ENCODE assay signal across 8 mouse cellular contexts in the genomic region with DNA sequence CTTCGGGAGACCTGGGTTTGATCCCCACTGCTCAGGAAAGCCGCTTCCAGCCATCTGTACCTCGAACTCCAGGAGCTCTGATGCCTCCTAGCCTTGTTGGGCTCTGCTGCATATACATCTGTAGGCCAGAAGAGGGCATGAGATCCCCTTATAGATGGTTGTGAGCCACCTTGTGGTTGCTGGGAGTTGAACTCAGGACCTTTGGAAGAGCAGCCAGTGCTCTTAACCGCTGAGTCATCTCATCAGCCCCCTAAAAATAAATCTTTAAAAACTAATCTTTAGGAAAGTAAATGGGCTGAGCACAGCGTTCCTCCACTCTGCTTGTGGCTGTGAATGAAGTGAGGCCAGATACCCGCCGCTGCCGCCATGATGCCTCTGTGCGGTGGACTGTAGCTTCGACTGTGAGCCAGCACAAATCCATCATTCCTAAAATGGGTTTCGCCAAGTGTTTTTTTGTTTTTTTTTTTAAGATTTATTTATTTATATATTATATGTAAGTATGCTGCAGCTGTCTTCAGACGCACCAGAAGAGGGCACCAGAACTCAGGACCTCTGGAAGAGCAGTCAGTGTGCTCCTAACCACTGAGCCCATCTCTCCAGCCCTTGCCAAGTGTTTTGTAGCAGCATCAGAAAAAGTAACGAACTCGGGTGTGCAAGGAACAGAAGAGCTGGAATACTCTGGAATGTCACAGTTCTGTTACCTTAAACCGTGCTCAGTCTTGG. TPM values are rescaled to one million over a fixed set of nuclear protein-coding genes. Genes with fewer than 3 reads are reported as not detected.
A peak's percentile ranks its signal among the peaks of the same experiment; 100 is the strongest.
DNase-seq lines count a peak whose midpoint lies in the region; ATAC-seq and TF ChIP-seq lines count a peak whose summit lies in the region.

No protein-coding gene starts in this region.

- whole genome bisulfite sequencing in hindbrain, embryonic 11.5 days: 64% methylated on average over 15 of the region's 15 CpGs
- 63% methylated on average over 15 of the region's 15 CpGs for WGBS in hindbrain, embryonic 12.5 days
- 53% methylated on average over 15 of the region's 15 CpGs for WGBS in bone marrow, adult 2 months
- 46% methylated on average over 15 of the region's 15 CpGs for WGBS in small intestine, adult 2 months

- no peak for TF ChIP-seq POLR2A in bone marrow, adult 2 months (IDR thresholded peaks at IDR 0.05; ENCODE audit: borderline replicate concordance, control insufficient read depth, low read depth, low read length)
- 0 out of 2 replicates have a peak, but pooled peaks have one; percentile 21 for TF ChIP-seq POLR2A in small intestine, adult 2 months (IDR thresholded peaks at IDR 0.05; ENCODE audit: low read depth, low read length)

- no peak overlapping the region for H3K9ac ChIP-seq in hindbrain, embryonic 11.5 days (ENCODE audit: low read depth, low read length)
- H3K9ac ChIP-seq in hindbrain, embryonic 12.5 days: no peak overlapping the region

- H3K4me1 ChIP-seq in hindbrain, embryonic 11.5 days (replicated peaks; ENCODE audit: control insufficient read depth, insufficient read depth, low read length): no peaks in the 10 kb centered on the region
- peaks cover 4% of the 10 kb centered on the region for H3K4me1 ChIP-seq in hindbrain, embryonic 12.5 days
- H3K4me1 ChIP-seq in bone marrow, adult 2 months (ENCODE audit: control insufficient read depth, insufficient read depth, low read length): no peaks in the 10 kb centered on the region
- peaks cover 6% of the 10 kb centered on the region for H3K4me1 ChIP-seq in small intestine, adult 2 months (ENCODE audit: control insufficient read depth, insufficient read depth, insufficient read length, low read length)

- H3K4me2 ChIP-seq in hindbrain, embryonic 11.5 days (replicated peaks; ENCODE audit: low read depth, low read length): no peak overlapping the region
- H3K4me2 ChIP-seq in hindbrain, embryonic 12.5 days (replicated peaks): no peak overlapping the region

- TF ChIP-seq CTCF in bone marrow, adult 2 months (IDR thresholded peaks at IDR 0.05; ENCODE audit: control insufficient read depth, insufficient read depth, low read length): peak; percentile 49
- TF ChIP-seq CTCF in small intestine, adult 2 months (IDR thresholded peaks at IDR 0.05; ENCODE audit: extremely low read depth, insufficient read length, insufficient replicate concordance, low read depth, low read length): peak; percentile 74; the same call in 1 of the 2 replicates

- no peaks in the 10 kb centered on the region for H3K9me3 ChIP-seq in hindbrain, embryonic 11.5 days (ENCODE audit: control insufficient read depth, low read length)
- H3K9me3 ChIP-seq in hindbrain, embryonic 12.5 days (replicated peaks): no peaks in the 10 kb centered on the region

- H3K36me3 ChIP-seq in hindbrain, embryonic 11.5 days (ENCODE audit: control insufficient read depth, insufficient read depth, low read length): no peaks in the 10 kb centered on the region
- H3K36me3 ChIP-seq in hindbrain, embryonic 12.5 days: no peaks in the 10 kb centered on the region
- H3K36me3 ChIP-seq in small intestine, adult 2 months (ENCODE audit: control insufficient read depth, insufficient read depth, low read length): no peaks in the 10 kb centered on the region

- ATAC-seq in hindbrain, embryonic 11.5 days (ENCODE audit: low FRiP score): no peak
- ATAC-seq in hindbrain, embryonic 12.5 days (ENCODE audit: low FRiP score): no peak

- H3K4me3 ChIP-seq in hindbrain, embryonic 11.5 days (ENCODE audit: low read depth, low read length): no peak overlapping the region
- no peak overlapping the region for H3K4me3 ChIP-seq in hindbrain, embryonic 12.5 days
- no peak overlapping the region for H3K4me3 ChIP-seq in bone marrow, adult 2 months (replicated peaks; ENCODE audit: control insufficient read depth, low read depth, low read length)
- no peak overlapping the region for H3K4me3 ChIP-seq in small intestine, adult 2 months (ENCODE audit: low read depth, low read length)

- DNase-seq in hindbrain, embryonic 11.5 days (ENCODE audit: low spot score): peak; percentile 39
- DNase-seq in urinary bladder, postnatal 14 days (ENCODE audit: low spot score): peak; percentile 68
- DNase-seq in urinary bladder, postnatal 10 days (ENCODE audit: low spot score): no peak
- peak; percentile 66 to 80 for DNase-seq in kidney, postnatal 36 days
- DNase-seq in layer of hippocampus, adult 9-10 months (ENCODE audit: low spot score): no peak

- no peak overlapping the region for H3K27ac ChIP-seq in hindbrain, embryonic 11.5 days (ENCODE audit: low read depth, low read length)
- H3K27ac ChIP-seq in hindbrain, embryonic 12.5 days: no peak overlapping the region
- no peak overlapping the region for H3K27ac ChIP-seq in bone marrow, adult 2 months (ENCODE audit: control insufficient read depth, insufficient read depth, low read depth, low read length, poor library complexity)
- H3K27ac ChIP-seq in small intestine, adult 2 months (ENCODE audit: insufficient read depth, low read depth, low read length): no peak overlapping the region

- H3K27me3 ChIP-seq in hindbrain, embryonic 11.5 days (ENCODE audit: control insufficient read depth, insufficient read depth, low read length): 0 out of 2 replicates have a peak, but pooled peaks cover 2% of the 10 kb centered on the region
- H3K27me3 ChIP-seq in hindbrain, embryonic 12.5 days: peaks cover 9% of the 10 kb centered on the region; the same call in 1 of the 2 replicates
- H3K27me3 ChIP-seq in small intestine, adult 2 months (ENCODE audit: control insufficient read depth, insufficient read depth, low read length): no peaks in the 10 kb centered on the region

RNA-seq across cellular contexts. Expression of a gene that starts 10.8 kb away (rescaled TPM):
- not detected in 2 replicates for polyA plus RNA-seq in hindbrain, embryonic 11.5 days (2014; fragmentation: Nextera tagmentation; extraction: Ambion mirVana)
- 0.16 TPM in 1 of 2 replicates, not detected in the other for polyA plus RNA-seq in hindbrain, embryonic 12.5 days (2016; fragmentation: Nextera tagmentation; extraction: Ambion mirVana)
- polyA plus RNA-seq in bone marrow, adult 2 months (2011; ENCODE audit: insufficient read depth, insufficient read length, low replicate concordance, missing spikeins): not detected in 2 replicates
- polyA plus RNA-seq in small intestine, adult 2 months (2012; rRNA removed): not detected in 2 replicates

RNA-seq across cellular contexts. Expression of a gene that starts 38.2 kb away (rescaled TPM):
- polyA plus RNA-seq in hindbrain, embryonic 11.5 days (2014; fragmentation: Nextera tagmentation; extraction: Ambion mirVana): 0.52 and 1.2 TPM in 2 replicates
- polyA plus RNA-seq in hindbrain, embryonic 12.5 days (2016; fragmentation: Nextera tagmentation; extraction: Ambion mirVana): 1.6 and 1.9 TPM in 2 replicates
- polyA plus RNA-seq in bone marrow, adult 2 months (2011; ENCODE audit: insufficient read depth, insufficient read length, low replicate concordance, missing spikeins): 7.0 and 10.7 TPM in 2 replicates
- polyA plus RNA-seq in small intestine, adult 2 months (2012; rRNA removed): 3.5 and 7.9 TPM in 2 replicates

RNA-seq across cellular contexts. Expression of a gene that starts 38.7 kb away (rescaled TPM):
- polyA plus RNA-seq in hindbrain, embryonic 11.5 days (2014; fragmentation: Nextera tagmentation; extraction: Ambion mirVana): 17.9 and 19.0 TPM in 2 replicates
- 19.6 and 20.6 TPM in 2 replicates for polyA plus RNA-seq in hindbrain, embryonic 12.5 days (2016; fragmentation: Nextera tagmentation; extraction: Ambion mirVana)
- 12.4 and 23.2 TPM in 2 replicates for polyA plus RNA-seq in bone marrow, adult 2 months (2011; ENCODE audit: insufficient read depth, insufficient read length, low replicate concordance, missing spikeins)
- 122 and 167 TPM in 2 replicates for polyA plus RNA-seq in small intestine, adult 2 months (2012; rRNA removed)

RNA-seq across cellular contexts. Expression of a gene that starts 43.3 kb away (rescaled TPM):
- polyA plus RNA-seq in hindbrain, embryonic 11.5 days (2014; fragmentation: Nextera tagmentation; extraction: Ambion mirVana): 1.0 and 2.2 TPM in 2 replicates
- 2.5 and 2.9 TPM in 2 replicates for polyA plus RNA-seq in hindbrain, embryonic 12.5 days (2016; fragmentation: Nextera tagmentation; extraction: Ambion mirVana)
- 4.1 and 6.2 TPM in 2 replicates for polyA plus RNA-seq in bone marrow, adult 2 months (2011; ENCODE audit: insufficient read depth, insufficient read length, low replicate concordance, missing spikeins)
- 25.3 and 45.1 TPM in 2 replicates for polyA plus RNA-seq in small intestine, adult 2 months (2012; rRNA removed)

RNA-seq across cellular contexts. Expression of a gene that starts 45.5 kb away (rescaled TPM):
- 0.45 and 0.96 TPM in 2 replicates for polyA plus RNA-seq in hindbrain, embryonic 11.5 days (2014; fragmentation: Nextera tagmentation; extraction: Ambion mirVana)
- 0.48 and 0.49 TPM in 2 replicates for polyA plus RNA-seq in hindbrain, embryonic 12.5 days (2016; fragmentation: Nextera tagmentation; extraction: Ambion mirVana)
- polyA plus RNA-seq in bone marrow, adult 2 months (2011; ENCODE audit: insufficient read depth, insufficient read length, low replicate concordance, missing spikeins): 1.7 and 5.6 TPM in 2 replicates
- polyA plus RNA-seq in small intestine, adult 2 months (2012; rRNA removed): 11.7 and 11.9 TPM in 2 replicates

Comparison
In these comparisons a context has a peak if more than half of its experiments do, and no peak if none do; other contexts are left out.
1. DNase-seq: peak in hindbrain, embryonic 11.5 days (single experiment), urinary bladder, postnatal 14 days (single experiment) and kidney, postnatal 36 days (2 of 2); none in urinary bladder, postnatal 10 days (single experiment) and layer of hippocampus, adult 9-10 months (single experiment).